Mouse (Mus musculus) brain, embryonic 14.5 days (tissue): Measurements from ENCODE around the gene Prf1.

Source experiments
- CTCF ChIP-seq: fragments of 200-500 bp; IDR thresholded peaks from 2 replicates; pipeline ENCODE4 v1.5.1; 2012; ENCODE audit warnings: inconsistent platforms, mild to moderate bottlenecking, moderate library complexity, borderline replicate concordance; ENCODE audit not compliant: insufficient read depth, insufficient read length; ENCODE audit errors: extremely low read depth
- POLR2A ChIP-seq: fragments of 200-500 bp; IDR thresholded peaks from 2 replicates; pipeline ENCODE4 v1.6.1; 2012; ENCODE audit warnings: mild to moderate bottlenecking, inconsistent platforms, borderline replicate concordance; ENCODE audit not compliant: poor library complexity, insufficient read depth, insufficient read length, severe bottlenecking; ENCODE audit errors: extremely low read depth

GRCm38 (mm10) chr10:61248596-61249114, 49.0 kb upstream of the Prf1 start:
- TF ChIP-seq POLR2A (no peak), CTCF (no peak)
